Mouse (Mus musculus): ENCODE results near the gene Bcl2l13. TPM values are rescaled to one million over a fixed set of nuclear protein-coding genes. Genes with fewer than 3 reads are reported as not detected.
"Not testable (repeated sequence)": the region's sequence is repeated elsewhere in the genome, so short reads cannot be mapped to it uniquely, and the experiment has no call there.

Bcl2l13 gene
- polyA plus RNA-seq, 1 experiment from 2014 or later: 31.3 TPM

DNA sequence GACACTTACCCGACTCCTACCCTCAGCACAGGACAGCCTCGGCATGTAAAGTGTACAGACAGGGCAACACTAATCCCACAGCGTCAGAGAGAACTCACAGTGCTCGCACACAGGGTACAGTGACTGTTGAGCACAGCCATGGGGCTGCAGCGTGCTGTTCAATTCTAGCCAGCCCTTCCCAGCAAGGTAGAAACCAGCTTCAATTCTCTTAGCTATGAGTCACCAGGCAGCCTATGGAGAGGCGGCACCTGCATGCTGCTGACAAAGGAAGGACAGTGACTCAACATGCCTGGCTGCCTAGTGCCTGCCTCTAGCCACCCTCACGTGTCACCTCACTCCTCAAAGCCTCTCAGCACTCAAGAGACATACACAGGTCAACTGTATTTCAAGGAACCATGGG lies 38.0 kb upstream of the Bcl2l13 start:
- 88% methylated on average over 7 of the region's 7 CpGs for WGBS
- no peak overlapping the region for H3K4me3 ChIP-seq (ENCODE audit: low read depth, low read length)
- H3K9ac ChIP-seq (ENCODE audit: low read length): no peak overlapping the region
- H3K36me3 ChIP-seq (ENCODE audit: control insufficient read depth, insufficient read depth, low read length): peaks cover 99% of the 10 kb centered on the region
- no peak for DNase-seq (ENCODE audit: low spot score)
- no peaks in the 10 kb centered on the region for H3K4me1 ChIP-seq (ENCODE audit: control insufficient read depth, insufficient read depth, low read length)
- H3K27ac ChIP-seq (ENCODE audit: low read depth, low read length): no peak overlapping the region
- H3K27me3 ChIP-seq (replicated peaks; ENCODE audit: control insufficient read depth, insufficient read depth, low read length): no peaks in the 10 kb centered on the region
- ATAC-seq: no peak
- no peaks in the 10 kb centered on the region for H3K9me3 ChIP-seq (replicated peaks; ENCODE audit: control insufficient read depth, low read length)
- H3K4me2 ChIP-seq (ENCODE audit: low read length): no peak overlapping the region

DNA sequence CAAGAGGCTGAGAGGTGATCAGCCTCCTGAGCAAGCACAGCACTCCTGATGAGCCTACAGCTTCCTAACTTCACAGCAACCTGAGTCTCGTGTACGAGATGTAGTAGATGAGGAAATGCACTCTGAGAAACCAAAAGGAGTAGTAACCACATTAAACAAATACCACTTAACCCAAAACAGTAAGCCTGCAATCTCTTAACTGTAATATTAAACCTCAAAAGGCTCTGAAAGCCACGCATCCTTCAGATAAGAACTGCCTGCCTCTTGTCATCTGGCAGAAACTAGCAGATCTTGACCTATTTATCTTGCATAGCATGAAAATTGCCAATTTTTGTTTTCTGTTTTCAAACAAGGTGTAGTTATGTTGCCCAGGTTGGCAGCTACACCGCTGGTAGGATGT lies 37.1 kb upstream of the Bcl2l13 start:
- no peak for ATAC-seq
- H3K9me3 ChIP-seq (replicated peaks; ENCODE audit: control insufficient read depth, low read length): no peaks in the 10 kb centered on the region
- DNase-seq (ENCODE audit: low spot score): no peak
- 91% methylated on average over 4 of the region's 4 CpGs for WGBS
- H3K4me1 ChIP-seq (ENCODE audit: control insufficient read depth, insufficient read depth, low read length): no peaks in the 10 kb centered on the region
- no peak overlapping the region for H3K9ac ChIP-seq (ENCODE audit: low read length)
- no peaks in the 10 kb centered on the region for H3K27me3 ChIP-seq (replicated peaks; ENCODE audit: control insufficient read depth, insufficient read depth, low read length)
- H3K36me3 ChIP-seq (ENCODE audit: control insufficient read depth, insufficient read depth, low read length): peaks cover 99% of the 10 kb centered on the region
- no peak overlapping the region for H3K4me3 ChIP-seq (ENCODE audit: low read depth, low read length)
- H3K27ac ChIP-seq (ENCODE audit: low read depth, low read length): no peak overlapping the region
- no peak overlapping the region for H3K4me2 ChIP-seq (ENCODE audit: low read length)

DNA sequence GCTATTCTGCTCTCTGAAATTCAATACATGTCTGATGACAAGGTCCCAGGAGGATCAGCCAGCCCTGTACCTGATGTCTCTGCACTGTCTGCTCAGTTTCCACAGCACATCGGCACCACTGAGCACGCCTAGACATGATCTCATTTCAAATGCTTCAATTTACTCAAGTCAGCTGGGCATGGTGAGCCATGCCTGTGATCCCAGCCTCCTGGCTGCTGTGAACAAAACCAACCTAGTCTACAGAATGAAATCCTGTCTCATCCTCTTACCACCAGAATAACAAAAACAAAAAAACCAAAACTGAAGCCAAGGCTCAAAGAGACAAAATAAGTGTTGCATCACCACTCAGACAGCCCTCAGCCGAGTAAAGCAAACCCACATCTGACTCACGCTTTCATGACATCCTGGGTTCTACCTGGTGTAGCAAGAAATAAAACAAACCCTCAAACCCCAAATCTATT lies 36.4 kb upstream of the Bcl2l13 start:
- H3K4me1 ChIP-seq (ENCODE audit: control insufficient read depth, insufficient read depth, low read length): no peaks in the 10 kb centered on the region
- no peaks in the 10 kb centered on the region for H3K27me3 ChIP-seq (replicated peaks; ENCODE audit: control insufficient read depth, insufficient read depth, low read length)
- no peak overlapping the region for H3K4me2 ChIP-seq (ENCODE audit: low read length)
- DNase-seq (ENCODE audit: low spot score) (no peak), ATAC-seq (no peak)
- H3K9me3 ChIP-seq (replicated peaks; ENCODE audit: control insufficient read depth, low read length): no peaks in the 10 kb centered on the region
- no peak overlapping the region for H3K27ac ChIP-seq (ENCODE audit: low read depth, low read length)
- 95% methylated on average over 4 of the region's 4 CpGs for WGBS
- peaks cover 99% of the 10 kb centered on the region for H3K36me3 ChIP-seq (ENCODE audit: control insufficient read depth, insufficient read depth, low read length)
- no peak overlapping the region for H3K9ac ChIP-seq (ENCODE audit: low read length)
- H3K4me3 ChIP-seq (ENCODE audit: low read depth, low read length): no peak overlapping the region

DNA sequence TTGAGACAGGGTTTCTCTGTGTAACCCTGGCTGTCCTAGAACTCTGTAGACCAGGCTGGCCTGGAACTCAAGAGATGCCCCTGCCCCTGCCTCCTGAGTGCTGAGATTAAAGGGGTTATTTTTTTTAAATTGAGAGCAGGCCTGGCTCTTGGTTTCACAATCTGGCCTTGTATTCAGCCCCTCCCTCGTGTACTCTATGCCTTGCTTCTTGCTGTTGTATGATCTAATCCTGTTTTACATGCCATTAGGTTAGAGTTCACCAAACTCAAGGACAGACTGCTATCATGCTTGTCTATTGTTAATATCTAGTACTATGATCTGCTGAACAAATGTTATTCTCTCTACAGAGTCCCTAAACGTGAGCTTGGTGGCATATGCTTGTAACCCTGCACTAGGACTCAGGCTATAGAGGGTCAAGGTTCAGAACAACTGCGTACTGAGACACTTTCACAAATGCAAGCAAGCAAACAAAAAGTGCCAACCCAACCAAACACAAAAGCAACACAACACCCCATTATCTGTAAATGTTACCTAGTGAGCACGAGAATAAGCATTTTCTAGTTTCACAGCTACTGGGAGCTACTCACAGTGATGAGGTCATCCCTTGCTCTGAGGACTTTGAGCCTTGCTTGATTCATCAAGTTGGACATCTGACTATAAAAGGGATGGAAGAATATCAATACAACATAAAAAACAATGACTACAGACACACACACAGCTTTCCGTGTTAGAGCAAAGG lies 28.8 kb upstream of the Bcl2l13 start:
- no peaks in the 10 kb centered on the region for H3K9me3 ChIP-seq (replicated peaks; ENCODE audit: control insufficient read depth, low read length)
- peaks cover 88% of the 10 kb centered on the region for H3K36me3 ChIP-seq (ENCODE audit: control insufficient read depth, insufficient read depth, low read length)
- WGBS: 84% methylated on average over 5 of the region's 5 CpGs
- no peak for ATAC-seq
- no peak overlapping the region for H3K4me3 ChIP-seq (ENCODE audit: low read depth, low read length)
- H3K27ac ChIP-seq (ENCODE audit: low read depth, low read length): no peak overlapping the region
- H3K9ac ChIP-seq (ENCODE audit: low read length): no peak overlapping the region
- DNase-seq (ENCODE audit: low spot score): no peak
- H3K27me3 ChIP-seq (replicated peaks; ENCODE audit: control insufficient read depth, insufficient read depth, low read length): no peaks in the 10 kb centered on the region
- H3K4me1 ChIP-seq (ENCODE audit: control insufficient read depth, insufficient read depth, low read length): no peaks in the 10 kb centered on the region
- H3K4me2 ChIP-seq (ENCODE audit: low read length): no peak overlapping the region

DNA sequence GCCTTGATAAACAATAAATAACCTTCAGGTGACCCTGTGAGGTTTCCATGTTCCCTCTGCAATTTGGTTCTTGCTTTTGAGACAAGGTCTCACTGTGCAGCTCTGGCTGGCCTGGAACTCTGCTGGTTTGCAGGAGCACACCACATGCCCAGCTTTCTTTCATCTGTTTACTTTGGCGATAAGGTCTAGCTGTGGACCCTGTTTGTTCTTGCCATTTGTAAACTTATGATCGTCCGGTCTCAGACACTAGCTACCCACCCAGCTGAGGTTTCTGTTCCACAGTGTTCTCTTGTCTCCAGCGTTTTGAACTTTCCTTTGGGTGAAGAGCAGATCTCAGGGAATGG lies 28.3 kb upstream of the Bcl2l13 start:
- H3K4me1 ChIP-seq (ENCODE audit: control insufficient read depth, insufficient read depth, low read length): no peaks in the 10 kb centered on the region
- peaks cover 82% of the 10 kb centered on the region for H3K36me3 ChIP-seq (ENCODE audit: control insufficient read depth, insufficient read depth, low read length)

DNA sequence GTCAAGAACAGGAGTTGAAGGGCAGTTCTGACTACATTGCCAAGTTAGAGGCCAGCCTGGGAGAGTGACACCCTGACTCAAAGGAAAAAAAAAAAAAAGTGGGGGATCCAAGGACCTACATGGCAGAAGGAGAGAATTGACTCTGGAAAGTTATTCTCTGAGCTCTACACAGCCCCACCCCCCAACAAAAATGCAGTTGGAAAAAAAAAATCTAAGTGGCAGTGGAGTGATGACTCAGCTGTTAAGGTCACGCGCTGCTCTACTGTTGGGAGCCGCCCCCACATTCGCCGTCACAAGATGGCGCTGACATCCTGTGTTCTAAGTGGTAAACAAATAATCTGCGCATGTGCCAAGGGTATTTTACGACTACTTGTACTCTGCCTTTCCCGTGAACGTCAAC lies 24.0 kb upstream of the Bcl2l13 start:
- H3K4me3 ChIP-seq (ENCODE audit: low read depth, low read length); H3K4me1 ChIP-seq (ENCODE audit: control insufficient read depth, insufficient read depth, low read length); H3K4me2 ChIP-seq (ENCODE audit: low read length); H3K9me3 ChIP-seq (replicated peaks; ENCODE audit: control insufficient read depth, low read length); ATAC-seq; DNase-seq (ENCODE audit: low spot score); H3K27ac ChIP-seq (ENCODE audit: low read depth, low read length); H3K27me3 ChIP-seq (replicated peaks; ENCODE audit: control insufficient read depth, insufficient read depth, low read length); H3K9ac ChIP-seq (ENCODE audit: low read length): not testable (repeated sequence)
- H3K36me3 ChIP-seq (ENCODE audit: control insufficient read depth, insufficient read depth, low read length): peaks cover 41% of the 10 kb centered on the region
- WGBS: 99% methylated on average over 7 of the region's 10 CpGs

More for the DNA sequence above, 28.3 kb upstream of the Bcl2l13 start:
- H3K9ac ChIP-seq (ENCODE audit: low read length): no peak overlapping the region
- no peak overlapping the region for H3K4me3 ChIP-seq (ENCODE audit: low read depth, low read length)
- WGBS: 96% methylated on average over 4 of the region's 4 CpGs
- ATAC-seq (no peak), DNase-seq (ENCODE audit: low spot score) (no peak)
- H3K27ac ChIP-seq (ENCODE audit: low read depth, low read length): no peak overlapping the region
- no peaks in the 10 kb centered on the region for H3K27me3 ChIP-seq (replicated peaks; ENCODE audit: control insufficient read depth, insufficient read depth, low read length)
- H3K4me2 ChIP-seq (ENCODE audit: low read length): no peak overlapping the region
- no peaks in the 10 kb centered on the region for H3K9me3 ChIP-seq (replicated peaks; ENCODE audit: control insufficient read depth, low read length)

DNA sequence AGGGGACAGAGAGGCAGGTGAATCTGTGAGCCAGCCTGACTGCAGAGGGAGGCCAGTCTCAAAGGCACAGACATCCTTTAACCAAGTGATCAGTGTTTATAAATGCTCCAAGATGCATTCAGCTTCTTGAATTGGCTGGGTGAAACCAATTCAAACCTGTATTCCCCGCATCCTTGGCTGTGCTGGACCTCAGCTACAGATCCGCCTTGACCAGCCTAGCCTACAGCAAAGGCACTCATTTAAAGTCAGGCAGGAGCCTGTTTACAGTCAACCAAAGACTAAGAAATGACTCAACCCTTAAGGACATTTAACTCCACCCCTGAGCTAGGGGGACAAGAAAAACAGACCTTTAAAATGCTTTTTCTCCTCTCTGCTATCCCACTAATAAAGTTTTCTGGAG lies 16.7 kb upstream of the Bcl2l13 start:
- DNase-seq (ENCODE audit: low spot score): no peak
- H3K4me3 ChIP-seq (ENCODE audit: low read depth, low read length): no peak overlapping the region
- WGBS: 97% methylated on average over 2 of the region's 2 CpGs
- no peaks in the 10 kb centered on the region for H3K27me3 ChIP-seq (replicated peaks; ENCODE audit: control insufficient read depth, insufficient read depth, low read length)
- no peak for ATAC-seq
- peaks cover 12% of the 10 kb centered on the region for H3K4me1 ChIP-seq (ENCODE audit: control insufficient read depth, insufficient read depth, low read length)
- peaks cover 23% of the 10 kb centered on the region for H3K36me3 ChIP-seq (ENCODE audit: control insufficient read depth, insufficient read depth, low read length)
- H3K4me2 ChIP-seq (ENCODE audit: low read length): no peak overlapping the region
- no peak overlapping the region for H3K27ac ChIP-seq (ENCODE audit: low read depth, low read length)
- H3K9ac ChIP-seq (ENCODE audit: low read length): no peak overlapping the region
- H3K9me3 ChIP-seq (replicated peaks; ENCODE audit: control insufficient read depth, low read length): no peaks in the 10 kb centered on the region

DNA sequence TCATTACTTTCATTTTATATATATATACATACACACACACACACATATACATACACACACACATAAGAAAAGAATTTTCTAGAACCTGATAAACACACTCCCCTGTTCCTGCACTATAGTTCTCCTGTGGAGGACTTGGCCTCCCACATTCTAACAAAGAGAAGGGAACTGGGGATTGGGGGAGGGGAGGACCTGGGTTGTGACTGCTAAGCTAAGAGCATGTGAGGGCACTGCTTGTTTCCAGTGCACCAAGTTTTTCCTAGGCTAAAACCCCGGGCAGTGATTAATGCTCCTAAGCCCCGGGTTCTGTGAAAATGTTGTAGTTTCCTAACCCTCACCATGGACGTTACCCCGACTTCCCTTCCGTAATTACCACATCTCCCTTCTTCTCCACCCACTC lies 15.9 kb upstream of the Bcl2l13 start:
- H3K9ac ChIP-seq (ENCODE audit: low read length): no peak overlapping the region
- H3K27ac ChIP-seq (ENCODE audit: low read depth, low read length): no peak overlapping the region
- H3K4me2 ChIP-seq (ENCODE audit: low read length): no peak overlapping the region
- H3K4me1 ChIP-seq (ENCODE audit: control insufficient read depth, insufficient read depth, low read length): peaks cover 12% of the 10 kb centered on the region
- no peaks in the 10 kb centered on the region for H3K9me3 ChIP-seq (replicated peaks; ENCODE audit: control insufficient read depth, low read length)
- ATAC-seq (no peak), DNase-seq (ENCODE audit: low spot score) (no peak)
- 93% methylated on average over 5 of the region's 5 CpGs for WGBS
- no peak overlapping the region for H3K4me3 ChIP-seq (ENCODE audit: low read depth, low read length)
- peaks cover 23% of the 10 kb centered on the region for H3K36me3 ChIP-seq (ENCODE audit: control insufficient read depth, insufficient read depth, low read length)
- H3K27me3 ChIP-seq (replicated peaks; ENCODE audit: control insufficient read depth, insufficient read depth, low read length): no peaks in the 10 kb centered on the region

DNA sequence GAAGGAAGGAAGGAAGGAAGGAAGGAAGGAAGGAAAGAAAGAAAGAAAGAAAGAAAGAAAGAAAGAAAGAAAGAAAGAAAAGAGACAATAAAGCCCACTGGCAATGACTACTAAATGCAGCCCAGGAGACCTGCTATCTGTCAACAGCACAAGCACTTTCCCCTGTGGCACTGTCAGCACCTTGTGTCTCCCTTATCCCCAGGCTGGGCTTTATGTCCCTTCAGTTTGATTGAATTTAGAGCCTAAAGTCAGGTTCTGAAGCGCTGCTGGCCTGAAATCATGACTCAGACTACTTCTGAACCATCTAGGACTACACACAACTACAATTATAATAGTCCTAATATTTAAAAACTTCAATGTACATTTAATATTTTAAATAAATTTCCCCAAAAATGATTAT lies 15.1 kb upstream of the Bcl2l13 start:
- ATAC-seq (no peak), DNase-seq (ENCODE audit: low spot score) (no peak)
- Histone ChIP-seq H3K4me1 (ENCODE audit: control insufficient read depth, insufficient read depth, low read length) (peaks cover 12% of the 10 kb centered on the region), H3K4me2 (ENCODE audit: low read length) (no peak overlapping the region), H3K9me3 (replicated peaks; ENCODE audit: control insufficient read depth, low read length) (no peaks in the 10 kb centered on the region), H3K27me3 (replicated peaks; ENCODE audit: control insufficient read depth, insufficient read depth, low read length) (no peaks in the 10 kb centered on the region), H3K4me3 (ENCODE audit: low read depth, low read length) (no peak overlapping the region), H3K9ac (ENCODE audit: low read length) (no peak overlapping the region), H3K36me3 (ENCODE audit: control insufficient read depth, insufficient read depth, low read length) (peaks cover 23% of the 10 kb centered on the region), H3K27ac (ENCODE audit: low read depth, low read length) (no peak overlapping the region)
- 77% methylated on average over 1 of the region's 1 CpGs for WGBS

Measured in forebrain, embryonic 14.5 days (tissue).